Mouse (Mus musculus): Measurements from ENCODE around the gene Nprl3.

DNA sequence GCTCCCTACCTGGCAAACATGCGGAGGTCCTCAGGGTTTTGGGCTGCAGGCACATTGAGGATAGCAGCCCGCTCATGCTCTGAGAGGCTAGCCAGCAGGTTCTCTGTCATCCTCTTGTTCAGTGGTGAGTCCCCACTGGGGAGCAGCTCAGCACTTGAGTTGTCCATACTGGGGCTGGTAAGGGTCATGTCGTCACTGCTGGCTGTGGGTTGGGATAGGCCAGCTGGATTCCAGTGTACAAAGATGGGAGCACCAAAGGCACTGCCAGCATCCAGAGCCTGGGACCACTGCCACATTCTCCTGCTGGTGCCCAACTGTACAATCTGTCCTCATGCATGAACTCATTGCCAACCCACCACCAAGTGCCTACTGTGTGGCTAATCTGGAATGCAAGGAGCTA is 33.6 kb downstream of the Nprl3 start:
- TF ChIP-seq CTCF (IDR thresholded peaks at IDR 0.05; ENCODE audit: extremely low read depth, insufficient read length, insufficient replicate concordance, low read depth, low read length), result no peak
- no peak for TF ChIP-seq POLR2A (IDR thresholded peaks at IDR 0.05; ENCODE audit: low read depth, low read length)

Measured in small intestine, adult 2 months (tissue).